Mouse (Mus musculus) left cerebral cortex, adult 11 months (tissue): ENCODE measurements around the gene Reep6.

ENCODE experiments used
- DNase-seq: peaks from one replicate; pipeline ENCODE4 v3.0.0; 2022; ENCODE audit warnings: low spot score

Reep6 gene

DNA sequence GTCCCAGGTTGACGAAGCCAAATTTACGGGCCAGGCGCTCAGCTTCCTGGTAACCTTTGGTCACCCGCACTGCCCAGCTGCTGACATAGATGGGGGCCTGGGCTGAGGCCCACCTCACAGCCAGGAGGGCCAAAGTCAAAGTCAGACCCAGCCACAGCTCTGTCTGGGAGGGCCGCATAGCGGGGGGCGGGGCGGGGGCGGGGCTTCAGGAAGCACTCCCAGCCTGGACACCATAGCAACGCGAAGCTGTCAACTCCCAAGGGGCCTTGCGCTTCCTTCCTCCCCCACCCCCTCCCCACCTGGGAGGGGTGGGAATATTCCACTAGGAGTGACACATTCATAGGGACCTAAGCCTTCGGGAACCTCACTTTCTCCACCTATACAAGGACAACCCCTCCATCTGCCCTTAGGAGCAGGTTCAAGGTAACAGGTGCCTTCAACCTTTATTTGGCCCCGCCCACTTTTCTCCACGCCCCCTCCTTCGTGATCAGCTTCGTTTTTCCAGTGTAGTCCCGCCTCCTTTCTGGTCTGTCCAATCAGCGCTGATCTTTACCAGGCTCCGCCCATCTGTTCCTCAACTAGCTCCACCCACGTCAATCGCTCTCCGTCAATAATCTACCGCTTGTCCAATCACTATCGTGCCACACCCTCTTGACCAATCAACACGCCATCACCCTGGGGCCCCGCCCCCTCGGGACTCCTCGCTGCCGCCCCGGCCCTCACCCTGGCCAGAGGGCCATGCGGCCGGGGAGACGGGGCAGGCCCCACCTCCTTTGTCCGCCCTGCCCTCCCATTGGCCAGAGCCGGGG is at the start of gene Reep6, which contains the start of gene Pcsk4:
Gene Reep6, plus strand, starts transcription at position 681 of the 809 bp plus-strand sequence.
Gene Pcsk4, minus strand, starts transcription at position 226 of the 809 bp plus-strand sequence.
- DNase-seq: peak; percentile 97

DNA sequence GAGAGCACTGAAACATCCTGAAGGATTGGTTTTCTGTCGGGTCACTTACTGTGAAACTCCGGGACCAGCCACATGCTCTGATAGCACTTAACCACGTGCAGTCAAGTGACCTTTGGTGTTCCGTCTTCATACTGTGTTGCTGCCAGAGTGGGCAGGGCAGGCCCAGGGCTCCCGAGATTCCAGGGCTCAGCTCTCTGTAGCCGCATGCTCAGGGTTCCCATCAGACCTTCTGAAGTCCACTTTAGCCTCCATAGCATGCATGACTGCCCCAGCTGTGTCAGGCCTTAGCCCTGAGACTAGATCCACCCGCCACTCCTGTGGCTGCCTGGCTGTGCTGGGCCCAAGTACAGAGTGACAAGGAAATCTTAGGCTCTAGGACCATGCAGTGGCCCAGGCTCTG is 48.4 kb upstream of the Reep6 start:
- DNase-seq: no peak

DNA sequence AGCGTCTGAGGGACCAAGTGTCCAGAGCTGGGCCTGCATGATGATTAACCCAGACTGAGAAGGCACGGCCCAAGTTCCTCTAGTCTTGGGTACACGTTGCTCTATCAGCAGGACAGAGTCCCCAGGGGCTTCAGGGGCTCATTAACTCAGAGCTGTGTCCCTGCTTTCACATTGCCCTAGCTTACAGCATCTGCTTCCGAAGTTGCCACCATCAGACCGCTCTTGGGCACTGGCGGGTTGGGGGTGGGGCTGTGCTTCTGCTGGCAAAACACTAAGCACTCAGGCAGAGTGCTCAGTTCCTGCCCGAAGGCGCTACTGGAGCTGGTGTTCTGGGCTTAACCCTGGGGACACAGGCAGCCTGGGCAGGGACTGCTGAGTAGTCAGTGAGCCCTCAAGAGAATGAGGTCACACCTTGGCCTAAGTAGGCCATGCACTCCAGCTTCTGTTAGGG is 47.8 kb upstream of the Reep6 start:
- DNase-seq: no peak

DNA sequence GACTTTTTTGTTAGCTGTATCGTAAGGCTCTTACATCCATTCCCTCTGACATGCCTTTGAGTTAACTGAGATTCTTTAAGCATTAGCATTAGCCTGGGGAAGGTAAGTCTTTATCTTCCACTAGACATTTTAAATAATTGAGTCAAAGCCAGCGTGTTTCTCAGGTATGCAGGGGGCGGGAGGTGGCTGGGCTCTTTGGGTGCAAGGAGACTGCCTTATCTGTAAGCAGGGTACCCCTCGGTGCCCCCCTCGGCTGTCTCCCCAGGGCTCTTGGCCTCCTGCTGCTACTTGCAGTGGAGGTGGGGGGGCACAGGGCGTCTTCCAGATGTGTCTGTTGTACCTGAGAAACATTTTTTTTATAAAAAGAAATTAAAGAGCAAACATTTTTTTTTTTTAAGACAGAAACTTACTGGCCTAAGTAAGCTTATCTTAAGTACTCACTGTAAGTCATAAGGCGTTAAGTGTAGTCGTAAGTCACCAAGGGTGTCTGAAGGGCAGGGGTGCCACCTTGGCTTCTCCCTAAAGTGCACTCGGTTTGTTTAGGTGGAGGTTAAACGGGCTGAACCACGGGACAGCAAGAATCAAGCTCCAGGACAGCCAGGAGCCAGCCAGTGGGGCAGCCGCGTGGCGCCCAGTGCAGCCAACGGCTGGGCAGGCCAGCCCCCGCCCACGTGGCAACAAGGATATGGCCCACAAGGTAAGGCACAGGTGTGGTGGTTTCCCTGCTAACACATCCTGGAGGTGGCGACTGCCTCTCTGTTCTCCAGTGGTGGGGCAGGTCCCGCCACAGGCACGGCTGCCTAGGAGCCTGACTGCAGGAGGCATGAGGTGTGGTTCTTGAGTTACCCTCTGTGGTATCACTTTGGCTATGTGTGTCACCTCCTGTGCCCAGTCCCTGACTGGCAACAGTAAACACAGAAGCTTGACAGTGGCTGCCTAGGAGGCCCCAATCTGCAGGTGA is 47.0 kb upstream of the Reep6 start:
- DNase-seq: no peak

DNA sequence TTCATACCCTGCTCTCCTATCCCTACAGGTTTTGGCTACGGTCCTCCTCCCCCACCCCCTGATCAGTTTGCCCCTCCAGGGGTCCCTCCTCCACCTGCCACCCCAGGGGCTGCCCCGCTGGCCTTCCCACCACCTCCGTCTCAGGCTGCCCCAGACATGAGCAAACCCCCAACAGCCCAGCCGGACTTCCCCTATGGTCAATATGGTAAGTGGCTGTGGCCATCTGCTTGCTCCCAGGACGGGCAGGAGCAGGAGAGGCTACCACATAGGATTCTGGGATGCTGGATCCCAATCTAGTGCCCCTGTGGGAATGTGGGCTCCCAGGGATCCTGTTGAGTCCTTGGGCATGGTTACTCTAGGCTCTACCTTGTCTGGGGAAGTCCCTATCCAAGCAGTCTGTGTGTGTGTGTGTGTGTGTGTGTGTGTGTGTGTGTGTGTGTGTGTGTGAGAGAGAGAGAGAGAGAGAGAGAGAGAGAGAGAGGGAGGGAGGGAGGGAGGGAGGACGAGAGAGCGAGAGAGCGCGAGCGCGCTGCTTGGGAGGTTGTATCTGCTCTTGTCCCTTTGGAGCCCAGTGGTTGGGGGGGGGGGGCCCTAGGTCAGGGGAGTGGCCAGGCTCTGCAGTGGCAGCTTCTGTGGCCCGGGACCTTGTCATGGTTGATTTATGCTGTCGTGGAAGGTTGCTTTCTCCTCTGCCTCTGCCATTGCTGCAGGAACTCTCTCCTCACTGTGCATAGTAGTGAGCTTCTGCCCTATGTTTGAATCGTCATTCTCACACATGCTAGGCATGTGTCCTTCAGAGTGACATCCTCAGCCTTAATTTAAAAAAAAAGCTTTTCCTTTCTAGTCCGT is 44.3 kb upstream of the Reep6 start:
- no peak for DNase-seq

DNA sequence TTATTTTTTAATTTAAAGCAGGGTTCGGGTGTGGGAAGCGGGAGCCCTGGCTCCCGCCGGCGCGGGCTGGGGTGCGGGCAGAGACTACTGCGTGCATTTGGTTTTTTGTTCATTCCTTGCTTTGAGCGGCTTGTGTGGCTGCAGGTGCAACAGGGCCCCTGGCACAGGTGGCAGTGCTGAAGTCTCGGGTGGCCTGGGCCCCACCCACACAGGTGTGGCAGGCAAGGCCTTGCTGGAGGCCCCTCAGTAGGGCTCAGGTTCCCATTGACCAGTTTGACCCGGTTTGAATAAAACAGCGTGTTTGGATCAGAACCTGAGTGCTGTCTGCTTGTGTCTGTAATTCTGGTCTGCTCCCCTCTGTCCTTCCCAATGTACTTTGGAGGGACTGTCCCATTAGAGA is 41.7 kb upstream of the Reep6 start:
- DNase-seq: no peak

DNA sequence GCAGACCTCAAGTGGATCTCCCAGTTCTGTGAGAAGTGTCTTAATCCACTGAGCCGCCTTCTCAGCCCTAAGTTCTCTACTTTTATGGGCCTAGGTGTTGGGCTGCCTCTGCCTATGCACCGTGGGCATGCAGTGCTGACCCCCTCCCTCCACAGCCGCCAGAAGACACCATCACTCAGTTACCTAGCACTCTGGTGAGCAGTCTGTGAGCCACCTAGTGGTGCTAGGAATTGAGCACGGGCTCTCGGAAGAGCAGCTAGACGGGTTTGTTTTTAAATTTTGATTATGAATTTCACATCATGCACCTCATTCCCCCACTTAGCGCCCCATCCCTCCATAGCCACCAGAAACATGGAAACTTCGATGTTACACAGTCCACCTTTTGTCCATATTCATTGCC is 41.1 kb upstream of the Reep6 start:
- no peak for DNase-seq

DNA sequence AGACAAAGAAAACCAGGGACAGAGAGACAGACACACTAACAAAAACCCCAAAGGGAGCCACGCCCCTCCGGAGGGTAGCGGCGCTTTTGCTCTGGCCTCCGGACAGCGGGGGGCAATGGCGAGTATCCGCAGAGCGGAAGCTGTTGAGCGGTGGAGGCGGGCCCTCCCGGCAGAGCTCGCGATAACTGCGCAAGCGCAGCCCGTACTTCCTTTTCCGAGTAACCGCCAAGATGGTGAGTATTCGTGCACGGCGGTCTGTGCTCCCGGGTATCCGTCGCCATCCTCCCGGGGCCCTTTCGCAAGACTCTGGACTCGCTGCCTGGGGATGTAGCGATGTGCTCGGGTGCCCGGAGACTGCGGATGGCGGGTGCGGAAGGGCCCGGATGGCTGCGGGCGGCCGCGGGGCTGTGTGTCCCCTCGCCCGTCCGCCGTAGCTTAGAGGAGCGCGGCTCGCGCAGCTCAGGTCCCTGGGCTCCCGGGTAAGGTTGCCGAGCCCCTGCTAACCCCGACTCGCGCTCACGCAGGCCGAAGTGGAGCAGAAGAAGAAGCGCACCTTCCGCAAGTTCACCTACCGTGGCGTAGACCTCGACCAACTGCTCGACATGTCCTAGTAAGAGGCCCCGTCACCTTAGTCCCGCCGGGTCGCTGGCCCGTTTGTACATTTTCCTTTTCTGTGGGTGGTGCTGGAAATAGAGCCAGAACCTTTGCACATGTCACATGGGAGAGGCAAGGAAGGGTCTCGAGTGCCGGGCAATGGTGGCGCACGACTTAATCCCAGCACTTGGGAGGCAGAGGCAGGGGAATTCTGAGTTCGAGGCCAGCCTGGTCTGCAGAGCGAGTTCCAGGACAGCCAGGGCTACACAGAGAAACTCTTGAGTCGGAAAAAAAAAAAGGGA is 37.3 kb upstream of the Reep6 start, which contains the start of gene Rps15:
Gene Rps15, plus strand, starts transcription at position 203 of the 896 bp plus-strand sequence.
- DNase-seq: peak; percentile 84

DNA sequence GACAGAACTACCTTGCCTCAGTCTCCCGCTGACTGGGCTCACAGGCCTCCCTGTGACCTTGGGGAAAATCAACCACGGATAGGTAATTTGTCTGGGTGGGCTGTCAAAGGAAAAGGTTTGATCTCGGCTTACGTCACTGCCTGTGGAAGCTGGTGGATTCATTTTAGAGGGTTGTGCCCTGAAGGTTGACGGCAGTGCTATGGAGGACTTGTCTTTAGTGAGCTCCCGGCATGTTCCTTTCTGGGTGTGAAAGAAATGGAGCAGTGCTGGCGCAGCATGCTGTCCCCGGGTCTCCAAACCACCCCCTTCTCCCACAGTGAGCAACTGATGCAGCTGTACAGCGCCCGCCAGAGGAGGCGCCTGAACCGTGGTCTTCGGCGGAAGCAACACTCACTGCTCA is 36.4 kb upstream of the Reep6 start:
- DNase-seq: no peak

DNA sequence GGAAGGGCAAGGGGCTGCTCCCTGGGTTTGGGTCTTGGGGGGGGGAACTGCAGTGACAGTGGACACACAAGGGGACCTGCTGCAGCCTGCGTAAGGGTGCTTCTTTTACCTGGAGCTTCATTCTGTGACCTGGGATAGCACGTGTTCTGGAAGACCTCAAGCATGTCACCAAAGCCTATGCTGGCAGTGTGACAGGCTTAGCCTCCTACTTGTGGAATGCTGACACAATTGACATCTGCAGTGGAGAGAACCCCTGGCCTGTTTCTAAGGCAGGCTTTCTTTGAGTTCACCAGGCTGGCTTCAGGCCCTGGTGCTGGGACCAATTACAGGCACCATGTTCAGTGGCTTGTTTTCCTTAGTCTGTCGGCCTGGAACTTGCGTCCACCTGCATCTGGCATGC is 35.4 kb upstream of the Reep6 start:
- no peak for DNase-seq

DNA sequence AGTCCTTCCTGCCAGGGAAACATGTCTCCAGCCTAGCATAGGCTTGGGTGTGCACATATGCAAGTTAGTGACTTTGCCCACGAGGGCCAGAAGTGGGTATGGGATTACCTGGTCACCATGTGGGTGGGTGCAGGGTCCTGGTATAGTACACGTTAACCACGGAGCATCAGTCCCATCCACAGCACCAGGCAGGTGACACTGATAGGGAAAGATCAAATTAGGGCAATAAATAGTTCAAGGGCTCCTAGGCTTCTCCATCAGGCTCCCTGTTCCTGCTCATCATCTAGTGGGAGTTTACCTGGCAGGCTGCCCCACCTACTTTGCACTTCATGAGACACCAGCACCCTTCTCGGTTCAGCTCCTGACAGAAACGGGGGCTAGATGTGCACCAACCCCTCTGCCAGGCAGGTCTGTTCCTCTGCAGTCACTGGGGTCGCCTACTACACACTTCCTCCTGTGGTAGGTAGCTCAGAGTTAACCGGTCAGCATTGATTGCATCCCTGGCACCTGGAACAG is 34.9 kb upstream of the Reep6 start:
- DNase-seq: no peak

DNA sequence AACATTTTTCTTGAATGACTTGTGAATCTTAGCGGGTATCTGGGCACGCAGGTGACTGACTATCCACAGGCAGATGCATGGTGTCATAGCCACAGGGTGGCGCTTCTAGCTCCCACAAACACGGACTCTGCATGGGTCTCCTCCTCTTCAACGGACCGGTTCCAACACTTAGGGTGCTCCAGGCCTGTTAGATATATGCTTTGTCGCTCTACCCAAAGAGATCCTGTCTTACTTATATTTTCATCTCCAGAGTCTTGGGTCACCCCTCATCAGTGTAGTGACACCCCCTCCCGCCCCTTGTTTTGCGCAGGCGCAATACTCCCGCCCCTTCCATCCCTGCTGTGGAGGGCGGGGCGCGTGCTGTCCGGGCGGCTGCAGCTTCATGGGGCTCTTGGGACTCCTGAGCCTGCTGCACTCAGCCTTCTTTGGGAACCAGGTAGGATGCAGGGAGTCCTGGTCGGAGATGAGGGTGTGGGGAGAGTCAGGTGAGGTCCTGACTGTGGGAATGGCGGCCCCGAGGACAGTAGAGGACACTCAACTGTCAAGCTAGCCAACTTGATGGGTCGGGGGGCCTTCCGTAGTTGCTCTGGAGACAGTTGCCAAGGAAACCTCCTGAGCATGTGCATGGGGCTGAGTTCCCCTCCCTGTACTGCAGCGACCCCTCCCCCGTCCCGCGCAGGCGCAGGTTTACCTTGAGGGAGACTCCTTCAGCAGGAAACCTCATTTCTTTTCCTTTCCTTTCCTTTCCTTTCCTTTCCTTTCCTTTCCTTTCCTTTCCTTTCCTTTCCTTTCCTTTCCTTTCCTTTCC is 33.9 kb upstream of the Reep6 start, which contains the start of gene Apc2:
Gene Apc2, plus strand, starts transcription at position 360 of the 808 bp plus-strand sequence.
- DNase-seq: peak; percentile 71

DNA sequence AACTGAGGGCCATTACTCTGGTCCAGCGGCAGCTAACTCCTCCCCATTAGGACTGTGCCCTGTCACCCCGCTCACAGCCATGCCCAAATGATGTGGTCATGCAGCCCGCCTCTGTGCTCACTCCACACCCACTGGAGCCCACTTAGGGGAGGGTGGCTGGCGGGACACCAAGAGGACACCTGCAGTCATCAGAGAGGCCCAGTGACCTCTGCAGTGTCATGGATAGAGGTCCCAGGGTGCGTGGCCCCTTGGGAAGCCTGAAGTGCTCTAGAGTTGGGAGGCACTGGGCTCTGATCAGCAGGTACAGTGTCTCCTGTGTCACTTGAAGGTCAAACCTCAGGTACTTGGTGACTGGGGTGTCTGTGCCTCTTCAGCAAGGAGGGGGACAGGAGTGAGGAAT is 32.9 kb upstream of the Reep6 start:
- no peak for DNase-seq

DNA sequence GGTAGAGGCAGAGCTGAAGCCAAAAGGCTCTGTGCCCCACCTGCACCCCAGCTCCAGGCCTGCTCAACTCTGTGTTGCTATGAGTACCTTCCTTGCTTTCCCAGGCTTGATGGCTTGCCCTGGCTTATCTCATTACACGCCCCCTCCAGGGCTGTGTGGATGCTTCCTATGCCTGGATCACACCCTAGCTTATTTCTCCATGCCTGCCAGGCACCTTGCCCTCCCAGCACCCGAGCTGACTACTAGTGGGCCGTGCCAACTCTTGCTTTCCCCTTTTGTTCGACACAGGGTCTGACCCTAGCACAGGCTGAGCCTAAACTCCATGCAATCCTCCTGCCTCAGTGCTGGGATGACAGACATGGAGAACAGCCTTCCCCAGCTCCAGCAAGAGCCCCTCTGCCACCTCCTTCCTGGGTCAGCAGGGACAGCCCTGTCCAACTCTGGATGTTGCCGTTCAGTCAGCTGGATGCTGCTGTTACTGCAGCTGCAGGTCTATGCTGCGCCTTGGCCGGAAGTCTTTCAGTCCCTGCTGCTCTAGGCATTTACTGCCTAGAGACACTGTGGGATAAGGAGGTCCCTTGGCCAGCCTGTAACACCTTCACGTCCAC is 32.1 kb upstream of the Reep6 start:
- DNase-seq: no peak

DNA sequence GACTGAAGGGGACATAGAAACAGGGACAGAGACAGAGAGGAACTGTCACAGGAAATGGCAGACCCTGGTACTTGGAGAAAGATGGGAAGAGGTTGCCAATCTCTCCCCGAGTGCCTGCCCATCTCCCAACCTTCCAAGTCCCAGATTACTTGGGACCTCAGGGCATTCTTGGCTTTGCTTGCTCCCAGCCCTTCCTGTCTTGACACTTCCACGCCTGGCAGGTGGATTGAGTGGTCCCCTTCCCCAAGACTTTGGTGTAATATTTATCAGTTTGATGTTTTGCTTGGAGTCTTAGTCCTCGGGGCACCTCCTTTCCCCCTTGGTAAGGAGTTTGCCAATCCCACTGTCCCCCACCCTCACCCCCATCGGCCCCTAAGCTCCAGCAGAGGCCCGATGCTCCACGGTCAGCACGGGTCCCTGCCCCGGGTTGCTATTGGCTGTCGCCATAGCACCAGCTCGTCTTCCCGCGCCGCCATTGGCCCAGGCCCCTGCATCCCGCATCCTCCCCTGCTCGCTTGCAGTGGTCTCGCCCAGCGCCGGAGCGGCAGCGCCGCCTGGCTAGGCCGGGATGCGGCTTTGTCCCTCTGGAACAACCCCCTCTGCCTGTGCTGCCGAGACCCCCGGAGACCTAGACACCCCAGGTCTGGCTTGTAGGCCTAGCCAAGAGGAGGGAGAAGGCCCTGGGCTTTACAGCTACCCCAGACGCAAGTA is 31.0 kb upstream of the Reep6 start:
- peak; percentile 80 for DNase-seq

DNA sequence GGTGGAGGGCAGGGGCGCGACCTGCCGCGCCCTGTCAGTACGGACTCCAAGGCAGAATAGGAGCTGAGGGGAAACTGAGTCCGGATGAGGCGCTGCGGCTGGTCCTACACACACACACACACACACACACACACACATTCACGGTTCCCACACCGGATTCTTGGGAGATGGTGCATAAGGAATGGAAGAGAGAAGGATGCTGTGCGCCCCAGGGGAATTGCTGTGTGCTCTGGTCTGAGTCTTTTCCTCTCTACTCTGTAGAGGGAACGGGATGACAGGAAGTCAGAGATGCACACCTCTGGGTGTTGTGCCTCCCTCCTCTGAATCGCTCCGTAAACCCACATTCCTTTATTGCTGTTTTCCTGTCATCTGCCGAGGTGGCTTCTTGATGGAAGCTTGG is 30.5 kb upstream of the Reep6 start:
- DNase-seq: no peak

DNA sequence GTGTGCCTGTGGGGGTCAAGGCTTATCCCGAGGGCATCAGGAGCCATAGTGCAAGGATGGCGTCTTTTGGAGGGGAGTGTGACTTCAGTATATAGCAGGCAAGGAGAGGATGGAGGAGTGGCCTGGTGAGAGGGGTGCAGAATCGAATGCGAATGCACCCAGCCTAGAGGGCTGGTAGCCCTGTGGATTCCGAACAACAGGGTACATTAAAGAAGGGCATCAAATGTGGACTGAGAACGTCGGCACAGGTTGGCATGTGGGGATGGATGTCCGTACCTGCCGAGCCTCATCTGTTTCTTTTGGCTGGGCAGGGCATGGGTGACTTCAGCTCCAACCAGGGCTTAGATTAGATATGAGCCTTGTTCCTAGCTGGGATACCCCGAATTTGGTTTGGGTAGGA is 29.9 kb upstream of the Reep6 start:
- no peak for DNase-seq

DNA sequence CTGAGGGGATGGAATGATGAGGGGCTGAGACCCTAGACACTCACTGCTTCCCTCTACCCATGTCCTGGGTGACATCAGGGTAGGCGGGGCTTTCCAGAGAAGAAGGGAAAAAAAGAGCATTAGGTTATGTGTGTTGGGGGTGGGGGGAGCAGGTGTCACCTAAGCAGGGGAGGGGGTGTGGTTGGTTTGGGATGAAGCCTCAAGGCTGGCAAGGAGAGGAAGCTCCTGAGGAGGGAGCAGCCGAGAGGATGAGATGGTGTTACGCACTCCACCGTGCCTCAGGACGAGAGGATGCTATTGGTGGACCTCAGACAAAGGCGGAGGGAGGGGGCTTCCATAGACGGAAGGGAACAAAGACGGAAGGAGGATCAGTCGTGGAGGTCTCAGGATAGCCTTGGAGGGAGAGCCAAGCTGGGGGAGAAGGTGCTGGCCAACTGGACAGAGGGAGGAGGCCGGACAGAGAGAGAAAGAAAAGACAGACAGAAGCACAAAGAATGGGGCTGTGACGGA is 29.0 kb upstream of the Reep6 start:
- DNase-seq: no peak
